Mouse (Mus musculus) ES-E14 (cell line): Measurements from ENCODE around the gene Clcn2. TPM values are rescaled to one million over a fixed set of nuclear protein-coding genes. Genes with fewer than 3 reads are reported as not detected.

Source experiments
- DNase-seq: peaks from one replicate; pipeline ENCODE4 v3.0.0-alpha.2; 2013; ENCODE audit warnings: low read depth, low spot score
- H3K27ac ChIP-seq: 2 replicates; pipeline ENCODE4 v1.5.1; 2012; ENCODE audit warnings: low read depth, mild to moderate bottlenecking, low read length, moderate library complexity, mixed read lengths; ENCODE audit not compliant: poor library complexity, insufficient read depth, severe bottlenecking
- H3K36me3 ChIP-seq: 2 replicates; pipeline ENCODE4 v1.6.1; 2012; ENCODE audit warnings: mild to moderate bottlenecking, low read length, moderate library complexity, mixed read lengths; ENCODE audit not compliant: control insufficient read depth, poor library complexity, insufficient read depth, severe bottlenecking
- H3K4me1 ChIP-seq, 2 experiments: fragments of 150-350 bp in 1 of 2; sonication (generic) in 1 of 2; 2 replicates each; pipeline ENCODE4 v1.6.1; 2012; ENCODE audit warnings: low read length in 2 of 2, mild to moderate bottlenecking in 1 of 2, mixed read lengths in 1 of 2; ENCODE audit not compliant: control insufficient read depth in 2 of 2, insufficient read depth in 2 of 2, poor library complexity in 1 of 2
- H3K4me3 ChIP-seq, 2 experiments: fragments of 150-350 bp in 1 of 2; sonication (generic) in 1 of 2; 2 replicates each; pipeline ENCODE4 v1.5.1; 2012; ENCODE audit warnings: low read length in 2 of 2, low read depth in 1 of 2, mild to moderate bottlenecking in 1 of 2, mixed read lengths in 1 of 2; ENCODE audit not compliant: insufficient read depth in 1 of 2, poor library complexity in 1 of 2, severe bottlenecking in 1 of 2
- H3K9ac ChIP-seq: 2 replicates; pipeline ENCODE4 v1.6.1; 2012; ENCODE audit warnings: low read depth, mild to moderate bottlenecking, low read length, mixed read lengths; ENCODE audit not compliant: poor library complexity, insufficient read depth, severe bottlenecking
- H3K9me3 ChIP-seq: fragments of 150-350 bp; sonication (generic); 2 replicates; pipeline ENCODE4 v1.6.1; 2012; ENCODE audit warnings: low read depth, mild to moderate bottlenecking, low read length; ENCODE audit not compliant: control insufficient read depth, insufficient read depth
- CHD2 ChIP-seq: IDR thresholded peaks from 2 replicates; pipeline ENCODE4 v1.6.1; 2014; ENCODE audit warnings: mild to moderate bottlenecking, low read depth, low read length, inconsistent platforms
- HCFC1 ChIP-seq: IDR thresholded peaks from 2 replicates; pipeline ENCODE4 v1.6.1; 2012; ENCODE audit warnings: low read length, inconsistent platforms, borderline replicate concordance; ENCODE audit not compliant: insufficient read depth
- MAFK ChIP-seq: IDR thresholded peaks from 2 replicates; pipeline ENCODE4 v1.6.1; 2014; ENCODE audit warnings: mild to moderate bottlenecking, low read depth, low read length, inconsistent platforms; ENCODE audit not compliant: insufficient read depth
- ZC3H11A ChIP-seq: IDR thresholded peaks from 2 replicates; pipeline ENCODE4 v1.6.1; 2012; ENCODE audit warnings: low read depth, mild to moderate bottlenecking, inconsistent platforms, low read length, borderline replicate concordance
- ZNF384 ChIP-seq: IDR thresholded peaks from 2 replicates; pipeline ENCODE4 v1.6.1; 2012; ENCODE audit warnings: low read depth, low read length, inconsistent platforms
- in situ Hi-C, 2 experiments: fragments of 600-800 bp; cut with MboI; formaldehyde crosslinking; loops; one replicate each; pipeline ENCODE4 v1.15.1; 2025; ENCODE audit warnings: low sequenced_read_pairs in 2 of 2, inconsistent platforms in 1 of 2; ENCODE audit not compliant: unreplicated experiment in 2 of 2
- total RNA-seq: library from RNA; depleted of rRNA; stranded (reverse); fragments of 300-350 nt; gene quantifications from 2 replicates; pipeline ENCODE4 v1.2.3, GENCODE M21; 2012

Gene Clcn2
- total RNA-seq, 1 experiment, result 38.2 TPM

DNA sequence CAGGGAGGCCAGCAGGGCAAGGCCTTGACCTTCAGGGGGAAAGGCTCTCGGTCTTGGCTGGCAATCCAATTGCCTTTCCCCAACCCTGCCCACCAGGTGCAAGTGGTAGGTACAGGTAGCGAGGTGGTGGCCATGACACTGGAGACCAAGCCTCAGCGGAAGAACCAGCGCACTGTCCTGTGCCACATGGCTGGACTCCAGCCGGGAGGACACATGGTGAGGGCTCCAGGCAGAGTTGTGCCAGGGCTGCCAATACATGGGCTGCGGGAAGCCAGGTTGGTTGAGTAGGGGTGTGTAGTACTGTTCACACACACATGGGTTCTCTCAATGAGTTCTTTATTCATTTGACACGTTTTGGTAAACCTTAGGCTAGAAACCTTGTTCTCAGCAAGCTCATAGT is 18.6 kb upstream of the Clcn2 start:
- no peak for DNase-seq
- Histone ChIP-seq H3K27ac (no peak overlapping the region), H3K36me3 (no peaks in the 10 kb centered on the region; the same call in 1 of the 2 replicates), H3K4me1 (peaks cover 5 to 7% of the 10 kb centered on the region in 2 experiments; a peak in 1 of 4 replicates), H3K9me3 (no peaks in the 10 kb centered on the region), H3K4me3 (no peak overlapping the region), H3K9ac (no peak overlapping the region)
- in situ Hi-C loops, result no loop called here
- no peak for TF ChIP-seq ZNF384
- no peak for TF ChIP-seq CHD2
- TF ChIP-seq ZC3H11A, result no peak
- TF ChIP-seq MAFK, result no peak
- no peak for TF ChIP-seq HCFC1

DNA sequence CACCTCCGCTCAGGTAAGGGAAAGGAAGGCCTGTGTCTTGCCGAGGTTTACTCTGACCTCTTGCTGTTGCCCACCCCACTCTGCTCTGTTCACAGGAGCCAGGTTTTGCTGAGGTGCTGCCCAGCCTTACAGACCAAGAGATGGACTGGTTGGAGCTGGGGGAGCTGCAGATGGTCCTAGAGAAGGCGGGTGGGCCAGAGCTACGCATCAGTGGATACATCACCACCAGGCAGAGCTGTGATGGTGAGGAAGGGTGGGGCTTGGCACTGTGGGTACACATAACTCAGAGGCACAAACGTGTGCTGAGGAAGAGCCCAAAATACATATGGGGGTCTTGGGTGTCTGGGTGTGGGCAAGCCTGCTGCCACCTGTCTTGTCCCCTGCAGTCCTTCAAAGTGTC is 18.1 kb upstream of the Clcn2 start:
- no peak overlapping the region for H3K4me3 ChIP-seq
- H3K36me3 ChIP-seq, result no peaks in the 10 kb centered on the region; the same call in 1 of the 2 replicates
- no peak overlapping the region for H3K9ac ChIP-seq
- no peak overlapping the region for H3K27ac ChIP-seq
- H3K9me3 ChIP-seq, result no peaks in the 10 kb centered on the region
- peaks cover 5 to 7% of the 10 kb centered on the region in 2 experiments; a peak in 1 of 4 replicates for H3K4me1 ChIP-seq
- no peak for DNase-seq
- no peak for TF ChIP-seq ZC3H11A
- no peak for TF ChIP-seq MAFK
- no peak for TF ChIP-seq HCFC1
- TF ChIP-seq CHD2, result no peak
- no peak for TF ChIP-seq ZNF384
- in situ Hi-C loops, result no loop called here

- Histone ChIP-seq H3K4me1 (peaks cover 5 to 16% of the 10 kb centered on the region in 2 experiments; a peak in 2 of 4 replicates), H3K9me3 (no peaks in the 10 kb centered on the region), H3K4me3 (peak within 1 kb of the TSS; percentile 85 to 87), H3K27ac (no peak within 1 kb of the TSS), H3K9ac (no peak within 1 kb of the TSS), H3K36me3 (no peaks in the 10 kb centered on the region; the same call in 1 of the 2 replicates)
- DNase-seq, result no peak
- TF ChIP-seq ZC3H11A, result no peak
- in situ Hi-C loops, result no loop called here
Observed at GRCm38 (mm10) chr16:20733731-20734730, 16.5 kb upstream of the Clcn2 start, which contains the start of gene Thpo. Gene Thpo (minus strand): TSS chr16:20734511.

DNA sequence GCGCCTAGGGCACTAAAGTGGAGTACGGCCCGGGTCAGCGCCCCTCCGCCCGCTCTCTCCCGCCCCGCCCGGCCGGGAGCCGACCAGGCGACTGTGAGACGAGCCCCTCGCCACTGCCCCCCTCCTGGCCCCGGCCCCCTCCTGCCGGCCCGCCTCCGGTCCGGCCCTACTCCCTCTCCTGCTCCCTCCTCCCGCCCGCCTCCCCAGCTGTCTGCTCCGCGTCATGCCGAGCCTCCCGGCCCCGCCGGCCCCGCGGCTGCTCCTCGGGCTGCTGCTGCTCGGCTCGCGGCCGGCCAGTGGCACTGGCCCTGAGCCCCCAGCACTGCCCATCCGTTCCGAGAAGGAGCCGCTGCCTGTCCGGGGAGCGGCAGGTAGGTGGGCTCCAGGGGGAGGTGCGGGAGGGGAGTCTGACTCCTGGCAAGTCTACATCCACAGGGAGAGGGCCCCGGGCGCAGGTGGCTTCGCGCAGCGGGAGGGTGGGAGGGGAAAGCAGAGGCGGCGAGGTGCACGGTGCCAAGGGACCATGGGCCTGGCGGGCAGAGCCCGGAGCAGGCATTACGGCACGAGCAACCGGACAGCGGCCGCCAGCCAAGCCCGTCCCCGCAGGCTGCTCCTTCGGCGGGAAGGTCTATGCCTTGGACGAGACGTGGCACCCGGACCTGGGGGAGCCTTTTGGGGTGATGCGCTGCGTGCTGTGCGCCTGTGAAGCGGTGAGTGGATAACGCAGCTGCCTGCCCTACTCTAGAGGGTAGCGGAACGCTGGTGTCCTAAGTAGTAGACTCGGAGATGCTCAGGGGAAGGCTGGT is 15.6 kb upstream of the Clcn2 start, which contains the start of gene Chrd:
TSS of gene Chrd (plus strand) at position 203 of the 806 bp plus-strand sequence.
- H3K36me3 ChIP-seq, result no peaks in the 10 kb centered on the region; the same call in 1 of the 2 replicates
- peaks cover 5 to 16% of the 10 kb centered on the region in 2 experiments; a peak in 2 of 4 replicates for H3K4me1 ChIP-seq
- H3K9ac ChIP-seq, result peak within 1 kb of the TSS; percentile 58
- in situ Hi-C loops, result no loop called here
- no peak for TF ChIP-seq ZNF384
- no peak for TF ChIP-seq HCFC1
- no peak for TF ChIP-seq ZC3H11A
- no peak for TF ChIP-seq MAFK
- TF ChIP-seq CHD2, result no peak
- peak within 1 kb of the TSS; percentile 85 to 87 for H3K4me3 ChIP-seq
- H3K27ac ChIP-seq, result no peak within 1 kb of the TSS
- no peak for DNase-seq
- H3K9me3 ChIP-seq, result no peaks in the 10 kb centered on the region
